In the genomic region with DNA sequence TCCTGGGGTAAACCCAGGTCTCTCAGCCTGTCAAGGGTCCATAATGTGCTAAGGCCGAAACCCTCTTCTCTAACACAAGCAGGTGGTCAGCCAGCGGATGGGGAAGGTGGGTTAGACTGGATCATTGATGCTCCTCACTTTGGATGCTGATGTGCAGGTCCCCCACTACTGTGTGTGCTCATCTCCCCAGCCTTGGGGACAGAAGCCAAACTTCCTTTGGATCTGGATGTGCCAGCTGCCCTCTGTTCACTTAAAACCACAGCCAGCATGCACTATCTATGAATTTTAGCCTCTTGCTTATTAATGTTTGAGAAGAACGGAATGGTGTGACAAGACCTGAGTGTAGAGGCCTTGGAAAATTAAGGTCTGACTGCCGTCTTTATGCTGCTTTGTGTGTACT, we compare ENCODE assay signal across 8 mouse cellular contexts.
"Had no signal": no experiment of that assay in that cellular context is flagged by ENCODE, and none has a peak within 500 bp of the region (broad histone marks: within the 10 kb centered on the region; RNA-seq: fewer than 3 reads in every experiment).

No protein-coding gene starts in this region.

- DNase-seq: liver, postnatal 0 days; lung, adult 2 months; lung, postnatal 14 days; lung, postnatal 36 days; right cerebral cortex, postnatal 14 days; thymus, adult 2 months; thymus, postnatal 25 days; thymus, postnatal 4 days had no signal
